Mouse (Mus musculus): ENCODE measurements around the gene Rpl32. TPM values are rescaled to one million over a fixed set of nuclear protein-coding genes. Genes with fewer than 3 reads are reported as not detected.
"Not testable (repeated sequence)": the region's sequence is repeated elsewhere in the genome, so short reads cannot be mapped to it uniquely, and the experiment has no call there.

Rpl32 gene
- polyA plus RNA-seq, 1 experiment = 1,009 TPM

- H3K4me1 ChIP-seq (ENCODE audit: control insufficient read depth, insufficient read depth, low read length) = no peaks in the 10 kb centered on the region; the same call in 1 of the 2 replicates
- H3K27ac ChIP-seq (ENCODE audit: insufficient read depth, low read length) = no peak overlapping the region
- TF ChIP-seq CTCF (IDR thresholded peaks at IDR 0.05; ENCODE audit: extremely low read depth, insufficient read depth, low read length) (peak; percentile 57), POLR2A (IDR thresholded peaks at IDR 0.05; ENCODE audit: extremely low read depth, insufficient read depth, low read length) (no peak)
- H3K4me3 ChIP-seq (ENCODE audit: insufficient read depth, low read length) = no peak overlapping the region
Observed at GRCm38 (mm10) chr6:115846640-115847411, 38.3 kb upstream of the Rpl32 start.

GRCm38 (mm10) chr6:115845006-115845405 is 36.5 kb upstream of the Rpl32 start:
- H3K4me3 ChIP-seq (ENCODE audit: insufficient read depth, low read length) = no peak overlapping the region
- no peak overlapping the region for H3K27ac ChIP-seq (ENCODE audit: insufficient read depth, low read length)
- no peak for TF ChIP-seq POLR2A (IDR thresholded peaks at IDR 0.05; ENCODE audit: extremely low read depth, insufficient read depth, low read length)
- H3K4me1 ChIP-seq (ENCODE audit: control insufficient read depth, insufficient read depth, low read length) = no peaks in the 10 kb centered on the region; the same call in 1 of the 2 replicates

DNA sequence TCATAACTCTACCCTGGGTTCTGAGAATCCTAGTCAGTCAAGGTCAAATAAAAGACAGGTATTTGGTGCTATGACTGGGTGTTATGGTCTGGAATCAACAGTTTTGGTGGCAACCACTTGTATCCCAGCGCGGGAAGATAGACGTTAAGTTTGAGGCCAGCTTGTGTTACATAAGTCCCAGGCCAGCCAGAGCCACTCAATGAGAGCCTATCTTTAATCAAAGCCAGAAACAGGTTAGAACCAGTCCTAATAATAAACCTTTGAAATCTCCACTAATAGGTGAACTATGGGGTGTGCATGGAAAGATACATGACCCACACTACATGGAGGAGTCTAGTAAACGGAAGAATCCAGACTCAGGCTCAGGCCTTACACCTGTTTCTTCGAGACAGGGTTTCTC is 30.2 kb upstream of the Rpl32 start:
- Histone ChIP-seq H3K27ac (ENCODE audit: insufficient read depth, low read length) (no peak overlapping the region), H3K4me3 (ENCODE audit: insufficient read depth, low read length) (no peak overlapping the region), H3K4me1 (ENCODE audit: control insufficient read depth, insufficient read depth, low read length) (no peaks in the 10 kb centered on the region)
- TF ChIP-seq CTCF (IDR thresholded peaks at IDR 0.05; ENCODE audit: extremely low read depth, insufficient read depth, low read length) = no peak
- no peak for TF ChIP-seq POLR2A (IDR thresholded peaks at IDR 0.05; ENCODE audit: extremely low read depth, insufficient read depth, low read length)

DNA sequence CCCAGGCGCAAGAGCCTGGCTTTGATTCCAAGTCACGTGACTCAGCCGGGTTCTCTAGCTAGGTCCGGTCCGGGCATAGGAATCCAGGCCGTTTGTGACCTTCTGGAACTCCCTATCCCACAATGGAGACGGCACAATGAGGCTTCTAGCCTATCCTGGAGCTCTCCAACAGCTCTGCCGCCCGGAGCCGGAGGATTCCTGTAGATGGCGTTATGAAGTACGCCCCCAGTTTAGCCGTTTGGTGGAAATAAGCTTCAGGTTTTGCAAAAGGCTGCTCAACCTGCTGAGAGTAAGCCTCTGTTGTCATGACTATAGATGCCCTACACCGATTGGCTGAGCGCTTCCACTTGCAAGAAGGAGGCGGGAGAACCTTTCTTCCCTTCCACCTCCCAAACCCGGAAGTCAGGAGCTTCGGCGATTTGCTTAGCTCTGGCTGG is 29.6 kb upstream of the Rpl32 start, which contains the start of gene Efcab12:
Efcab12 (minus strand) TSS at position 252 of the 437 bp plus-strand sequence.
- TF ChIP-seq CTCF (IDR thresholded peaks at IDR 0.05; ENCODE audit: extremely low read depth, insufficient read depth, low read length) (no peak), POLR2A (IDR thresholded peaks at IDR 0.05; ENCODE audit: extremely low read depth, insufficient read depth, low read length) (peak; percentile 41; the same call in 1 of the 2 replicates)
- Histone ChIP-seq H3K27ac (ENCODE audit: insufficient read depth, low read length) (no peak within 1 kb of the TSS), H3K4me1 (ENCODE audit: control insufficient read depth, insufficient read depth, low read length) (no peaks in the 10 kb centered on the region), H3K4me3 (ENCODE audit: insufficient read depth, low read length) (peak within 1 kb of the TSS; percentile 26)

- H3K4me3 ChIP-seq (ENCODE audit: insufficient read depth, low read length) = no peak overlapping the region
- H3K4me1 ChIP-seq (ENCODE audit: control insufficient read depth, insufficient read depth, low read length) = no peaks in the 10 kb centered on the region
- no peak overlapping the region for H3K27ac ChIP-seq (ENCODE audit: insufficient read depth, low read length)
- no peak for TF ChIP-seq CTCF (IDR thresholded peaks at IDR 0.05; ENCODE audit: extremely low read depth, insufficient read depth, low read length)
- TF ChIP-seq POLR2A (IDR thresholded peaks at IDR 0.05; ENCODE audit: extremely low read depth, insufficient read depth, low read length) = no peak
Observed at GRCm38 (mm10) chr6:115833861-115834260, 25.3 kb upstream of the Rpl32 start.

- Histone ChIP-seq H3K4me3 (ENCODE audit: insufficient read depth, low read length) (no peak overlapping the region), H3K4me1 (ENCODE audit: control insufficient read depth, insufficient read depth, low read length) (no peaks in the 10 kb centered on the region), H3K27ac (ENCODE audit: insufficient read depth, low read length) (no peak overlapping the region)
- TF ChIP-seq CTCF (IDR thresholded peaks at IDR 0.05; ENCODE audit: extremely low read depth, insufficient read depth, low read length) = no peak
Observed at GRCm38 (mm10) chr6:115832152-115832850, 23.8 kb upstream of the Rpl32 start.

- H3K4me3 ChIP-seq (ENCODE audit: insufficient read depth, low read length) = no peak overlapping the region
- no peaks in the 10 kb centered on the region for H3K4me1 ChIP-seq (ENCODE audit: control insufficient read depth, insufficient read depth, low read length)
- H3K27ac ChIP-seq (ENCODE audit: insufficient read depth, low read length) = no peak overlapping the region
- TF ChIP-seq POLR2A (IDR thresholded peaks at IDR 0.05; ENCODE audit: extremely low read depth, insufficient read depth, low read length) (no peak), CTCF (IDR thresholded peaks at IDR 0.05; ENCODE audit: extremely low read depth, insufficient read depth, low read length) (no peak)
Observed at GRCm38 (mm10) chr6:115830779-115831601, 22.4 kb upstream of the Rpl32 start.

DNA sequence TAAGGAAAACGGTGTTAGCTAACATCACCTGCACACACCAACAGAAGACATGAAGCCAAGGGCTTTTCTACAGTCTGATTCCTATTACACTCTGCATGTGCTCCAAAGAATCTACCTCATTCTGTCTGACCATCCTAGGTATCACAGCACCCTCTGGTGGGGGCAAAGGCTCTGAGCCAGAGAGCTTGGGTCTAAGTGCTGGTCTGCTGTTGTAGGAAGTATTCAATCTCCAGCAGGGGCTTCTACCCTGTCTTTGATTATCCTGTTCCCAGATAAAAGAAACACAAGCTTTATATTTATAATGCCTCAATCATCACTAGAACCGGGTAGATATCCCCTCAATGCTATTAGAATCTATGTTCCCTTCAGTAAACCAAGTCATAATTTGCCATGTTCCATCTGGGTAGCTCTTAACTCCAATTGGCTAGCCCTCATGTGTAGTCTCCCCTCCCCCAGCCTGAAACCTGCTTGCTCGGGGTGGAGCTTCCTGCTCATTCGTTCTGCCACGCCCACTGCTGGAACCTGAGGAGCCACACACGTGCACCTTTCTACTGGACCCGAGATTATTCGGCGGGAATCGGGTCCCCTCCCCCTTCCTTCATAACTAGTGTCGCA is 15.4 kb upstream of the Rpl32 start:
- not testable (repeated sequence) for H3K27ac ChIP-seq (ENCODE audit: insufficient read depth, low read length); H3K4me1 ChIP-seq (ENCODE audit: control insufficient read depth, insufficient read depth, low read length); H3K4me3 ChIP-seq (ENCODE audit: insufficient read depth, low read length)
- TF ChIP-seq CTCF (IDR thresholded peaks at IDR 0.05; ENCODE audit: extremely low read depth, insufficient read depth, low read length) = peak; percentile 51; the same call in 1 of the 2 replicates
